Mouse (Mus musculus): ENCODE results near the gene Cdkn2d.

DNA sequence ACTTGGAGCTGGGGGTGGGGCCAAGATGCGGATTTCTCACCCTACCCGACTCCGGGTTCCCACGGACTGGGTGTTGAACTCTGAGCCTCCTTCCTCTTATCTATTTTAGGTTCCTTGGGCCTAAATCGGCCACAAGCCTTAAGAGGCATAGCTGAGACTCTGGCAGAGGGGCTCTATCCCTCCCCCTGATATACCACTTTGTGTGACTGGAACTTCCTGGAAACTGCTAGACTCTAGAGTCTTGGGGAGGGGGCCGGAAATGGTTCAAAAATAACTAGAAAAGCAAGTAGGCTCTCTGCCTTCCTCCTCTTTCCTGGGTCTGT lies 30.3 kb upstream of the Cdkn2d start:
- TF ChIP-seq POLR2A (IDR thresholded peaks at IDR 0.05; ENCODE audit: low read depth, low read length): no peak
- TF ChIP-seq CTCF (conservative IDR thresholded peaks at IDR 0.05; ENCODE audit: insufficient read depth, insufficient read length, low read depth, low read length): no peak

All from kidney, adult 2 months (tissue).